Mouse (Mus musculus) liver, embryonic 11.5 days (tissue): ENCODE results near the gene Cops7a. TPM values are rescaled to one million over a fixed set of nuclear protein-coding genes. Genes with fewer than 3 reads are reported as not detected.

ENCODE experiments used
- ATAC-seq: fragments of 200-750 bp; cut with Nextera tagmentation; replicated peaks from 2 replicates; pipeline ENCODE4 v1.8.0; 2017; ENCODE audit warnings: moderate number of reproducible peaks, mild to moderate bottlenecking, moderate TSS enrichment, moderate library complexity; ENCODE audit not compliant: low FRiP score
- DNase-seq: peaks from one replicate; pipeline ENCODE4 v3.0.0-alpha.2; 2017; ENCODE audit warnings: low spot score
- H3K27ac ChIP-seq: fragments of 300-500 bp; sonication (generic); 2 replicates; pipeline ENCODE4 v1.5.1; 2014; ENCODE audit warnings: mild to moderate bottlenecking, low read depth, low read length, control low read depth
- H3K27me3 ChIP-seq: fragments of 300-500 bp; sonication (generic); replicated peaks from 2 replicates; pipeline ENCODE4 v1.6.1; 2014; ENCODE audit warnings: low read length, mixed read lengths; ENCODE audit not compliant: control insufficient read depth, insufficient read depth
- H3K36me3 ChIP-seq: fragments of 300-500 bp; sonication (generic); 2 replicates; pipeline ENCODE4 v1.6.1; 2014; ENCODE audit warnings: mild to moderate bottlenecking, low read length, moderate library complexity, mixed read lengths; ENCODE audit not compliant: control insufficient read depth, insufficient read depth
- H3K4me1 ChIP-seq: fragments of 300-500 bp; sonication (generic); replicated peaks from 2 replicates; pipeline ENCODE4 v1.6.1; 2014; ENCODE audit warnings: low read length, mixed read lengths; ENCODE audit not compliant: control insufficient read depth, insufficient read depth
- H3K4me2 ChIP-seq: fragments of 300-500 bp; sonication (generic); 2 replicates; pipeline ENCODE4 v1.6.1; 2014; ENCODE audit warnings: mild to moderate bottlenecking, control low read depth, moderate library complexity
- H3K4me3 ChIP-seq: fragments of 300-500 bp; sonication (generic); 2 replicates; pipeline ENCODE4 v1.5.1; 2014; ENCODE audit warnings: low read depth, low read length, control low read depth
- H3K9ac ChIP-seq: fragments of 300-500 bp; sonication (generic); 2 replicates; pipeline ENCODE4 v1.6.1; 2014; ENCODE audit warnings: low read depth, low read length, control low read depth
- H3K9me3 ChIP-seq: fragments of 300-500 bp; sonication (generic); 2 replicates; pipeline ENCODE4 v1.6.1; 2016; ENCODE audit warnings: low read length, inconsistent platforms, mixed read lengths; ENCODE audit not compliant: control insufficient read depth
- WGBS: fragments of 180-500 bp; shearing (Covaris S2); extraction: QIAGEN DNeasy Blood & Tissue Kit; methylation state at CpG from one replicate; pipeline ENCODE4 v1.1.7; 2014; 5-methylcytosine and 5-hydroxymethylcytosine counted together
- polyA plus RNA-seq: library from polyadenylated mRNA; unstranded; fragments of >200 nt; fragmentation: Nextera tagmentation; extraction: Ambion mirVana; gene quantifications from 2 replicates; pipeline ENCODE4 v1.2.1, GENCODE M21; 2014

The Cops7a gene
- polyA plus RNA-seq, result 147 and 159 TPM in 2 replicates

GRCm38 (mm10) chr6:124965088-124965719 lies at the start of gene Cops7a:
TSS of gene Cops7a (minus strand) at chr6:124965538.
- H3K9me3 ChIP-seq, result no peaks in the 10 kb centered on the region; the same call in 1 of the 2 replicates
- peak within 1 kb of the TSS; percentile 96 for H3K4me2 ChIP-seq
- H3K36me3 ChIP-seq, result peaks cover 12% of the 10 kb centered on the region; the same call in 1 of the 2 replicates
- no peaks in the 10 kb centered on the region for H3K27me3 ChIP-seq
- peak within 1 kb of the TSS; percentile 94 for H3K27ac ChIP-seq
- H3K4me3 ChIP-seq, result peak within 1 kb of the TSS; percentile 85
- DNase-seq (peak; percentile 97), ATAC-seq (peak; percentile 93)
- peak within 1 kb of the TSS; percentile 94 for H3K9ac ChIP-seq
- peaks cover 13% of the 10 kb centered on the region for H3K4me1 ChIP-seq
- under 1% methylated on average over 68 of the region's 68 CpGs for WGBS

- H3K4me1 ChIP-seq, result peaks cover 12% of the 10 kb centered on the region
- peaks cover 16% of the 10 kb centered on the region for H3K36me3 ChIP-seq
- no peaks in the 10 kb centered on the region for H3K27me3 ChIP-seq
- peak overlapping the region; percentile 83 for H3K4me2 ChIP-seq
- peak overlapping the region; percentile 94 for H3K9ac ChIP-seq
- no peaks in the 10 kb centered on the region for H3K9me3 ChIP-seq
- under 1% methylated on average over 62 of the region's 78 CpGs for WGBS
- DNase-seq (peak; percentile 82), ATAC-seq (peak; percentile 81)
- H3K27ac ChIP-seq, result peak overlapping the region; percentile 95
- H3K4me3 ChIP-seq, result peak overlapping the region; percentile 85
These were observed 44.1 kb upstream of the Cops7a start for GRCm38 (mm10) chr6:125009181-125010073.

DNA sequence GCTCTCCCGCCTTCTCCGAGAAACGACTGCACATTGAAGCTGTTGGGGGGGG lies 43.6 kb upstream of the Cops7a start, which contains the start of gene Zfp384:
Gene Zfp384 (plus strand): TSS at position 17 of the 52 bp plus-strand sequence.
- peak within 1 kb of the TSS; percentile 95 for H3K27ac ChIP-seq
- H3K27me3 ChIP-seq, result no peaks in the 10 kb centered on the region
- H3K4me2 ChIP-seq, result peak within 1 kb of the TSS; percentile 84
- 0% methylated on average over 2 of the region's 3 CpGs for whole genome bisulfite sequencing
- peaks cover 12% of the 10 kb centered on the region for H3K4me1 ChIP-seq
- H3K4me3 ChIP-seq, result peak within 1 kb of the TSS; percentile 85
- H3K9me3 ChIP-seq, result no peaks in the 10 kb centered on the region
- peaks cover 16% of the 10 kb centered on the region for H3K36me3 ChIP-seq
- ATAC-seq (no peak), DNase-seq (no peak)
- peak within 1 kb of the TSS; percentile 94 for H3K9ac ChIP-seq

GRCm38 (mm10) chr6:125008586-125009128 lies 43.3 kb upstream of the Cops7a start:
- Histone ChIP-seq H3K27ac (peak overlapping the region; percentile 95), H3K9me3 (no peaks in the 10 kb centered on the region), H3K4me3 (peak overlapping the region; percentile 85), H3K4me1 (peaks cover 12% of the 10 kb centered on the region), H3K4me2 (peak overlapping the region; percentile 84), H3K9ac (peak overlapping the region; percentile 94), H3K27me3 (no peaks in the 10 kb centered on the region), H3K36me3 (peaks cover 13% of the 10 kb centered on the region)
- peak; percentile 95 for DNase-seq
- ATAC-seq, result peak; percentile 97
- under 1% methylated on average over 32 of the region's 34 CpGs for WGBS

- Histone ChIP-seq H3K4me2 (peak overlapping the region; percentile 84), H3K27ac (peak overlapping the region; percentile 78; the same call in 1 of the 2 replicates), H3K4me1 (peaks cover 12% of the 10 kb centered on the region), H3K9me3 (no peaks in the 10 kb centered on the region), H3K9ac (peak overlapping the region; percentile 73), H3K36me3 (peaks cover 11% of the 10 kb centered on the region), H3K4me3 (peak overlapping the region; percentile 85), H3K27me3 (no peaks in the 10 kb centered on the region)
- DNase-seq (no peak), ATAC-seq (no peak)
- 40% methylated on average over 13 of the region's 13 CpGs for WGBS
These were observed 42.7 kb upstream of the Cops7a start for GRCm38 (mm10) chr6:125008060-125008459.

DNA sequence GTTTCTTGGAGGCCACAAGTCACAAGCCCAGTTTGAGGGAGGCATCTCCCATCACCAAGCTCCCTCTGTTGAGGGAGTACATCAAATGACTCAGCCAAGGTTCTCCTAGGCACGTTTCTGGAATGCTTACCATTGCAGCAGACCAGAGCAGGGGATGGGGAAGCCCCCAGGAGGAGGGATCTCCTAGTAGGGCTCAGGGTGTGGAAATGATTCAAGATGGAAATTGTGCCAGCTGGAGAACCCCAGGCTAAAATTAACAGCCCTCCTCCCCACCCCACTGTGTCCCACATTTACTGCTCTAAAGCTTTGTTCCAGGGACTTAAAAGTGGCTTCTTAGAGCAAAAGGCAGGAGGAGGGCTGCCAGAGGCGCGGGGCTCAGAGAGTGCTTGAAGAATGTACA lies 39.7 kb upstream of the Cops7a start:
- peaks cover 7% of the 10 kb centered on the region for H3K4me1 ChIP-seq
- no peak overlapping the region for H3K4me2 ChIP-seq
- H3K27me3 ChIP-seq, result peaks cover 21% of the 10 kb centered on the region
- no peaks in the 10 kb centered on the region for H3K36me3 ChIP-seq
- no peak overlapping the region for H3K9ac ChIP-seq
- no peaks in the 10 kb centered on the region for H3K9me3 ChIP-seq
- DNase-seq (no peak), ATAC-seq (no peak)
- H3K4me3 ChIP-seq, result no peak overlapping the region
- WGBS, result 48% methylated on average over 3 of the region's 3 CpGs
- H3K27ac ChIP-seq, result no peak overlapping the region

- Histone ChIP-seq H3K27me3 (peaks cover 35% of the 10 kb centered on the region), H3K36me3 (no peaks in the 10 kb centered on the region), H3K4me1 (peaks cover 3% of the 10 kb centered on the region; the same call in 1 of the 2 replicates), H3K9ac (no peak overlapping the region), H3K9me3 (no peaks in the 10 kb centered on the region), H3K4me3 (no peak overlapping the region), H3K27ac (no peak overlapping the region), H3K4me2 (no peak overlapping the region)
- DNase-seq, result no peak
- no peak for ATAC-seq
- 60% methylated on average over 3 of the region's 3 CpGs for WGBS
These were observed 38.4 kb upstream of the Cops7a start for GRCm38 (mm10) chr6:125003706-125004105.

DNA sequence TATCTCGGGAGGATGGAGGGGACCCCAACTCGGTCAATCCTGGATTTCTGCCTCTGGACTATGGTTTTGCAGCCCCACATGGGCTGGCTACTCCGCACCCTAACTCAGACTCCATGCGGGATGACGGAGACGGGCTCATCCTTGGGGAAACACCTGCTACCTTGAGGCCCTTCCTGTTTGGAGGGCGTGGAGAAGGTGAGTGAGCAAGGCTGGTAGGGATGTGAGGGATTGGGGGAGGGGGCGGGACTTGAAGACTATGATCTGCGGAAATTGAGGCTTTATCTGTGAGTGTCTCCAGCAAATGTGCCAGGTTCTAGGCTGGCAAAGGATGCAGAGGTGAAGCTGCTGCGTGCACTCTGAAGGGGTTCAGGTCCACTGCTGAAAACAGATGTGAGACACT lies 34.2 kb upstream of the Cops7a start:
- DNase-seq (no peak), ATAC-seq (no peak)
- 39% methylated on average over 10 of the region's 10 CpGs for WGBS
- Histone ChIP-seq H3K4me1 (peaks cover 6% of the 10 kb centered on the region), H3K27ac (no peak overlapping the region), H3K27me3 (peaks cover 77% of the 10 kb centered on the region), H3K36me3 (no peaks in the 10 kb centered on the region), H3K9me3 (no peaks in the 10 kb centered on the region), H3K4me2 (no peak overlapping the region), H3K9ac (no peak overlapping the region), H3K4me3 (no peak overlapping the region)
